Mouse (Mus musculus) limb, embryonic 15.5 days (tissue): ENCODE results near the gene Plcb4. TPM values are rescaled to one million over a fixed set of nuclear protein-coding genes. Genes with fewer than 3 reads are reported as not detected.

Experiments
- ATAC-seq: fragments of 200-750 bp; cut with Nextera tagmentation; 2 replicates; pipeline ENCODE4 v1.8.0; 2017; ENCODE audit warnings: low read depth, moderate TSS enrichment; ENCODE audit not compliant: insufficient number of reproducible peaks, low FRiP score, low TSS enrichment
- H3K27ac ChIP-seq: fragments of 300-500 bp; sonication (generic); 2 replicates; pipeline ENCODE4 v1.5.1; 2015; ENCODE audit warnings: moderate library complexity, mild to moderate bottlenecking, inconsistent platforms
- H3K27me3 ChIP-seq: fragments of 300-500 bp; sonication (generic); 2 replicates; pipeline ENCODE4 v1.6.1; 2015; ENCODE audit warnings: inconsistent platforms
- H3K36me3 ChIP-seq: fragments of 300-500 bp; sonication (generic); 2 replicates; pipeline ENCODE4 v1.6.1; 2015; ENCODE audit warnings: inconsistent platforms
- H3K4me1 ChIP-seq: fragments of 300-500 bp; sonication (generic); 2 replicates; pipeline ENCODE4 v1.6.1; 2015; ENCODE audit warnings: inconsistent platforms
- H3K4me2 ChIP-seq: fragments of 300-500 bp; sonication (generic); 2 replicates; pipeline ENCODE4 v1.6.1; 2015; ENCODE audit warnings: mild to moderate bottlenecking, inconsistent platforms
- H3K4me3 ChIP-seq: fragments of 300-500 bp; sonication (generic); 2 replicates; pipeline ENCODE4 v1.5.1; 2015; ENCODE audit warnings: mild to moderate bottlenecking, inconsistent platforms
- H3K9ac ChIP-seq: fragments of 300-500 bp; sonication (generic); 2 replicates; pipeline ENCODE4 v1.6.1; 2015; ENCODE audit warnings: inconsistent platforms
- H3K9me3 ChIP-seq: fragments of 300-500 bp; sonication (generic); 2 replicates; pipeline ENCODE4 v1.6.1; 2016; ENCODE audit warnings: inconsistent platforms
- WGBS: fragments of 180-500 bp; shearing (Covaris S2); methylation state at CpG from one replicate; pipeline ENCODE4 v1.1.7; 2015; 5-methylcytosine and 5-hydroxymethylcytosine counted together
- polyA plus RNA-seq: library from polyadenylated mRNA; unstranded; fragments of >200 nt; fragmentation: Nextera tagmentation; extraction: Ambion mirVana; gene quantifications from 2 replicates; pipeline ENCODE4 v1.2.1, GENCODE M21; 2015

Gene Plcb4
- polyA plus RNA-seq, 1 experiment from 2014 or later, result 17.4 TPM

DNA sequence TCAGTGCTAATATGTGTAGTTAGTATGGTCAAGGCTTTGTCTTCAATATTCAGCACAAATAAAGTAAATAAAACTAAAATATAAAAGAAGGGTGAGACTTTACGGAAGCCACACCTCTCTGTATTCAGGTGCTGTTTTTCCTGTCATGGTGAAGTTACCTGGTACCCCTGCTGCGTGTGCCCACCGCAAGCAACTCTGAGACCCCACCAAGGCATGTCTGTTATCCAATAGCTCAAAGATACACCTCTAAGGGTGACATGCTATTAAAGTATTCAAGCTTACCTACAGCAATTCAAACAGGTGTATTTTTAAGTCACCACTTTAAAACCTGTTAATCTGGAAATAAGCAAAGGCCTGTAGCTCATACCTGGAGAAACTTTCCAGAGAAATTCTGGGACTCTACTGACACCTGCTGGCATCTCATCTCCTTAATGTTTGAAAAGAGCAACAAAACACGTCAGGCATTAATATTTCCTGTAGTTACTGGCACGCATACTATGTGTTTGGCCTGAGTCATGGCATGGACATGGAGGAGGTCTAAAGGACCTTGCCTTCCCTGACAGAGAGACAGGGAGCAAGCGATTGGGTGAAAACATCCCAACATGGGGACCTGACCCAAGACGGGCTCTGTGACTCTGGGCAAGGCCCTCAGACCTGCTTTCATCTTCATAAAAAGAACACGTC lies 268.0 kb downstream of the Plcb4 start:
- Histone ChIP-seq H3K27me3 (no peaks in the 10 kb centered on the region), H3K4me1 (0 out of 2 replicates have a peak, but pooled peaks cover 2% of the 10 kb centered on the region), H3K36me3 (no peaks in the 10 kb centered on the region), H3K4me2 (no peak overlapping the region), H3K9ac (no peak overlapping the region), H3K4me3 (no peak overlapping the region), H3K9me3 (no peaks in the 10 kb centered on the region), H3K27ac (no peak overlapping the region)
- ATAC-seq, result no peak
- WGBS, result 71% methylated on average over 8 of the region's 8 CpGs

DNA sequence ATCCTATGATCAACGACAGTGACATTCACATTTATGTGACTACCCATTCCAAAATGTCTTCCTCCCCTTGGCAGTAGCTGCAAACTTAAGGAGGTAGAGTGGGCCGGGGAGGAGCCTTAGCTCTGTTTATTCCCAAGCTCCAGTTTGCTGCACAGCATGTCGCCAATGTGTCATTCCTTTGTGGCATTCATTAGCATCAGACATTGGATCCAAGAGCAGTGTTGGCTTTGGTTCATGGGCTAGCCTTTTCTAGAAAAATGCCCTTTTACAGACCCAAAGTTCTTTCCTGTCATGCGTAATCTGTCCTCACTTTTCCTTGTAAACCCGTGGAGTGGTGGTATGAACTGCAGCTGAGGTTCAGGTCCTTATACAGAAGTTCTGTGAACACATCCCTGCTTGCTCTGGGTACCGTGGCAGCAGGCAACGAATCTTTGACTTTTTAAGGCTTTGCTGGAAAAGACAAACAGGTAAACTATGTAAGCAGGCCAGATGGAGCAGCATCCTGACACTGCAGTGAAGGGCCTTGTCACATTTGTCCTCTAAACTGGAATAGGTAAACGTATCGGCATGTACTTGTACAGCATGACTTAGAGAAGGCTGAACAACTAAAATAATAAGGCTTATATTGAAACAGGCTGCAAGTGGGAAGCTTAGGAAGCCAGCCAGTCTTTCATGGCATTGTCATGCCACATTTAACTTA lies 270.4 kb downstream of the Plcb4 start:
- Histone ChIP-seq H3K9me3 (no peaks in the 10 kb centered on the region), H3K27me3 (no peaks in the 10 kb centered on the region), H3K4me2 (no peak overlapping the region), H3K4me1 (0 out of 2 replicates have a peak, but pooled peaks cover 2% of the 10 kb centered on the region), H3K9ac (no peak overlapping the region), H3K27ac (no peak overlapping the region), H3K36me3 (no peaks in the 10 kb centered on the region), H3K4me3 (no peak overlapping the region)
- WGBS, result 70% methylated on average over 9 of the region's 9 CpGs
- ATAC-seq, result no peak

DNA sequence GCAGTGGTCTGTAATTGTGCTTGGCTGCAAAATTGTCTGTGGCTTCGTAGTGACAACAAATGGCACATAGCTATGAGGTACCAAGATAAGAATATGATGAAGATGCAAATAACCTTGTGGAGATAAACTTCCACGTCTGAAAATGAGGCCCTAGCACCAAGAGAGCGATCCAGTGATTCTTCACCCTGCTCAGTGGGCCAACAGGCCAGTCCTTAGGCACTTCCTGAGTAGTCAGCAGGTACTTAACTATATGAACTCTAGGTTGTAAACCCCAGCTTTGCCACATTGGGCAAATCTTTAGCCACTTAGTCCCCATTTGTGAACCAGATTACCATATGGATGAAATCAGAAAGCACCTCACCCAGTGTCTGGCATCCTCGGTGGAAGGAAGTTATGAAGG lies 271.9 kb downstream of the Plcb4 start:
- no peak overlapping the region for H3K4me3 ChIP-seq
- no peaks in the 10 kb centered on the region for H3K36me3 ChIP-seq
- 81% methylated on average over 4 of the region's 4 CpGs for WGBS
- H3K27me3 ChIP-seq, result no peaks in the 10 kb centered on the region
- H3K9ac ChIP-seq, result no peak overlapping the region
- no peak overlapping the region for H3K4me2 ChIP-seq
- ATAC-seq, result no peak
- H3K27ac ChIP-seq, result no peak overlapping the region
- no peaks in the 10 kb centered on the region for H3K9me3 ChIP-seq
- H3K4me1 ChIP-seq, result 0 out of 2 replicates have a peak, but pooled peaks cover 2% of the 10 kb centered on the region

- Histone ChIP-seq H3K27me3 (no peaks in the 10 kb centered on the region), H3K9me3 (no peaks in the 10 kb centered on the region), H3K9ac (no peak overlapping the region), H3K36me3 (no peaks in the 10 kb centered on the region), H3K4me2 (no peak overlapping the region), H3K4me1 (no peaks in the 10 kb centered on the region; the same call in 1 of the 2 replicates), H3K4me3 (no peak overlapping the region), H3K27ac (no peak overlapping the region)
- 80% methylated on average over 4 of the region's 4 CpGs for WGBS
- ATAC-seq, result no peak
Observed at GRCm38 (mm10) chr2:135932569-135932968, 273.8 kb downstream of the Plcb4 start.

DNA sequence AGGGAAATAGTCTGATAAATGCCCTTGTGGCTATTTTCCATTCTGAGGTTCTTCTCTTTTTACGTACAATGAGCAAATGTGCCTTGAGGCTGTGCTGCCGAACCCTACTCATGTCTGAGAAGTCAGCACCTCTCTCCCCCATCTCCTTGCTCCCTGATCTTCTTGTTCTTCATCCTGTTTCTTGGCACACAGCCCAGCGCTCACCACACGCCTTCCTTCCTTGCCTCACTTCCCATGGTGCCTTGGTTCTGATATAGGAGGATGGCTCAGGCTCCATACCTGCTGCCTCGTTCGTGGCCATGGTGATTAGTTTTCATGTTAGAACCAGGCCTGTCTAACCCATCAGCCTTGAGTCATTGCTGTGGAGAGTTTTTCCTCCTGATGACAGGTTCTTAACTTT lies 277.6 kb downstream of the Plcb4 start:
- no peak overlapping the region for H3K4me3 ChIP-seq
- no peaks in the 10 kb centered on the region for H3K9me3 ChIP-seq
- no peak overlapping the region for H3K27ac ChIP-seq
- no peaks in the 10 kb centered on the region for H3K36me3 ChIP-seq
- H3K4me1 ChIP-seq, result no peaks in the 10 kb centered on the region; the same call in 1 of the 2 replicates
- no peak overlapping the region for H3K4me2 ChIP-seq
- H3K9ac ChIP-seq, result no peak overlapping the region
- ATAC-seq, result no peak
- whole genome bisulfite sequencing, result 67% methylated on average over 6 of the region's 6 CpGs
- no peaks in the 10 kb centered on the region for H3K27me3 ChIP-seq

- Histone ChIP-seq H3K27ac (no peak overlapping the region), H3K9me3 (no peaks in the 10 kb centered on the region), H3K36me3 (no peaks in the 10 kb centered on the region), H3K9ac (no peak overlapping the region), H3K4me3 (no peak overlapping the region), H3K4me1 (no peaks in the 10 kb centered on the region; the same call in 1 of the 2 replicates), H3K27me3 (no peaks in the 10 kb centered on the region), H3K4me2 (no peak overlapping the region)
- WGBS, result 85% methylated on average over 6 of the region's 6 CpGs
- ATAC-seq, result no peak
Observed at GRCm38 (mm10) chr2:135937646-135938045, 278.8 kb downstream of the Plcb4 start.

DNA sequence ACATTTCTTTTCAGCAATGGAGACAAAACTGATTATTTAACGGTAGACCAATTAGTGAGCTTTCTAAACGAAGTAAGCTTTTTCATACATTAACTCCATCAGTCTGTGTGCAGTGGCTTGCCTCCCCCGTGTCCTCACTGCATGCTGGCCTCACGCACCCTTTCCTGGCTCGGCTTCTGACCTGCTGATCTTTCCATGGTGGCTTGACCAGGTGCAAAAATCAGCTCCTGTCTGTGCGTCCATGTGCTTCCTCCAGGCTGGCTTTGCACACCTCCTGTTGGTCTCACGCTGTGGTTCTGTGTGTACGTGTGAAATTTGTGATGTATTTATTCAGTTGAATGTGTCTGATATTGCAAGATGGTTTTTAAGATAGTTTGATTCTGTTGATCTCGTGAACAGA lies 281.1 kb downstream of the Plcb4 start:
- WGBS, result 75% methylated on average over 9 of the region's 9 CpGs
- Histone ChIP-seq H3K9me3 (no peaks in the 10 kb centered on the region), H3K27ac (no peak overlapping the region), H3K36me3 (no peaks in the 10 kb centered on the region), H3K4me2 (no peak overlapping the region), H3K4me3 (no peak overlapping the region), H3K9ac (no peak overlapping the region), H3K4me1 (no peaks in the 10 kb centered on the region; the same call in 1 of the 2 replicates), H3K27me3 (no peaks in the 10 kb centered on the region)
- no peak for ATAC-seq

GRCm38 (mm10) chr2:135947839-135948238 lies 289.0 kb downstream of the Plcb4 start:
- no peaks in the 10 kb centered on the region for H3K36me3 ChIP-seq
- 70% methylated on average over 1 of the region's 1 CpGs for WGBS
- no peaks in the 10 kb centered on the region for H3K27me3 ChIP-seq
- no peak overlapping the region for H3K4me2 ChIP-seq
- ATAC-seq, result no peak
- no peaks in the 10 kb centered on the region for H3K4me1 ChIP-seq
- H3K9me3 ChIP-seq, result no peaks in the 10 kb centered on the region
- no peak overlapping the region for H3K4me3 ChIP-seq
- H3K9ac ChIP-seq, result no peak overlapping the region
- no peak overlapping the region for H3K27ac ChIP-seq

DNA sequence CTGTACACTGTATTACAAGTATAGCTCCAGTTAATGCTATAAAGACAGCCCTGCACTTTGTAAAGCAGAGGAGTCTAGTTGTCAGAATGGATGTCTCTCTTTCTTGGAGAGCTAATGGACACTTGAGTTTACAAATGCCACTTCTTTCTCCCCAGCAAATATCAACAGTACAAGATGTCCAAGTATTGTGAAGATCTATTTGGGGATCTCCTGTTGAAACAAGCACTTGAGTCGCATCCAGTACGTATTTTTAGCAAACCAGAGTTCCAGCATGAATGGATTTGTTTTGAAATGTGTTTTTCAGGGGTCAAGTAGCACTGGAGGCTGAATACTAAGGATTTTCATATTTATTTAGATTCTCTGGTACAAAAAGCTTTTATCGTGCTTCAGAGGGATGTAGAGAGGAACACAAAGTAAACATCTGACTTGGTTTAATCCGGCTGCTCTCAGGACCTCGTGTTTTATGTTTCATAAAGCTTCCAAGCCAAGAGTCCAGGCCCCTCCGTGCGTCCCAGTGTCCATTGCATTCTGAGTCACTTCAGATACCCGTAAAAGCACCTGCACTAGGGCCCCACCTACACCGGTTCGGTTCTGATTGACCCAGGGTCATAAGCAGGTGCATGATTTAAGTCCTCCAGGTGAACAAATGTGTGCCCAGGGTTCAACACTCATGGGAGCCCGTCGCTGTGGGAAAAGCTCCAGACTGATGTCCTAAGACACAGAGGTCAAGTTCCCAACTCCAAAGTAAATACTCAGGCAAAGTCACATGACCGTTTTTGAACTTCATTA lies 296.1 kb downstream of the Plcb4 start:
- no peak overlapping the region for H3K4me2 ChIP-seq
- H3K27me3 ChIP-seq, result no peaks in the 10 kb centered on the region
- 86% methylated on average over 13 of the region's 13 CpGs for WGBS
- no peaks in the 10 kb centered on the region; the same call in 1 of the 2 replicates for H3K36me3 ChIP-seq
- H3K9me3 ChIP-seq, result no peaks in the 10 kb centered on the region
- no peak overlapping the region for H3K27ac ChIP-seq
- 0 out of 2 replicates have a peak, but pooled peaks cover 3% of the 10 kb centered on the region for H3K4me1 ChIP-seq
- ATAC-seq, result no peak
- no peak overlapping the region for H3K4me3 ChIP-seq
- H3K9ac ChIP-seq, result no peak overlapping the region

- Histone ChIP-seq H3K36me3 (no peaks in the 10 kb centered on the region; the same call in 1 of the 2 replicates), H3K27me3 (no peaks in the 10 kb centered on the region), H3K4me1 (0 out of 2 replicates have a peak, but pooled peaks cover 3% of the 10 kb centered on the region), H3K27ac (no peak overlapping the region), H3K9ac (no peak overlapping the region), H3K4me3 (no peak overlapping the region), H3K4me2 (no peak overlapping the region), H3K9me3 (no peaks in the 10 kb centered on the region)
- no peak for ATAC-seq
- WGBS, result 85% methylated on average over 8 of the region's 8 CpGs
Observed at GRCm38 (mm10) chr2:135955796-135956195, 297.0 kb downstream of the Plcb4 start.

DNA sequence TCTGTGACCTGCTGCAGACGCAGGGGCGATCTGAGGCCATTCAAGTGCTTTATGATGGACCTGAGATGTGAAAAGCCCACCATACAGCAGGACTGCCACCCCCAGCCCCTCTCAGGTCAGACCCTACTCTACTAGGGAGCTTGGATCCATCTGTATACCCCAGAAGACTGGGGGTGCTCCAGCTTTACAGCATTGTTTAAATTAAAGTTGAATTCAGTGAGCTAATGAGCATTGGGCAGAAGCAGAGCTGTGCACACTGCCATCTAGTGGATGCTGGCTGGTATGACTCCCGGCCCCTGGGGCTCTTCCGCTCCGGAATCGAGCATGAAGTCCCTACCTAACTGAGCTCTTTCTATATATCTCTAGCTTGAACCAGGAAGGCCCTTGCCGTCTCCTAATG lies 298.9 kb downstream of the Plcb4 start:
- Histone ChIP-seq H3K27me3 (no peaks in the 10 kb centered on the region), H3K4me2 (no peak overlapping the region), H3K4me1 (0 out of 2 replicates have a peak, but pooled peaks cover 3% of the 10 kb centered on the region), H3K9ac (no peak overlapping the region), H3K36me3 (no peaks in the 10 kb centered on the region; the same call in 1 of the 2 replicates), H3K27ac (no peak overlapping the region), H3K9me3 (no peaks in the 10 kb centered on the region), H3K4me3 (no peak overlapping the region)
- WGBS, result 23% methylated on average over 7 of the region's 7 CpGs
- ATAC-seq, result no peak
